Mouse (Mus musculus) midbrain, embryonic 15.5 days (tissue): ENCODE measurements at regions not wholly inside any gene's neighbourhood (a gene's known extent, or its start where the extent isn't known, plus 50 kb on each side); places are given as distances from the start of the nearest gene placed in this dataset.

Experiments
- ATAC-seq: fragments of 200-750 bp; cut with Nextera tagmentation; replicated peaks from 2 replicates; pipeline ENCODE4 v1.8.0; 2017; ENCODE audit warnings: moderate TSS enrichment
- H3K27ac ChIP-seq: fragments of 300-500 bp; sonication (generic); 2 replicates; pipeline ENCODE4 v1.5.1; 2015; ENCODE audit warnings: mild to moderate bottlenecking, inconsistent platforms
- H3K27me3 ChIP-seq: fragments of 300-500 bp; sonication (generic); replicated peaks from 2 replicates; pipeline ENCODE4 v1.6.1; 2015; ENCODE audit warnings: inconsistent platforms
- H3K36me3 ChIP-seq: fragments of 300-500 bp; sonication (generic); replicated peaks from 2 replicates; pipeline ENCODE4 v1.6.1; 2015; ENCODE audit warnings: inconsistent platforms
- H3K4me1 ChIP-seq: fragments of 300-500 bp; sonication (generic); 2 replicates; pipeline ENCODE4 v1.6.1; 2015; ENCODE audit warnings: inconsistent platforms
- H3K4me2 ChIP-seq: fragments of 300-500 bp; sonication (generic); 2 replicates; pipeline ENCODE4 v1.6.1; 2015; ENCODE audit warnings: inconsistent platforms, mild to moderate bottlenecking, moderate library complexity
- H3K4me3 ChIP-seq: fragments of 300-500 bp; sonication (generic); 2 replicates; pipeline ENCODE4 v1.5.1; 2015; ENCODE audit warnings: mild to moderate bottlenecking, inconsistent platforms
- H3K9ac ChIP-seq: fragments of 300-500 bp; sonication (generic); 2 replicates; pipeline ENCODE4 v1.6.1; 2015; ENCODE audit warnings: mild to moderate bottlenecking, inconsistent platforms
- H3K9me3 ChIP-seq: fragments of 300-500 bp; sonication (generic); 2 replicates; pipeline ENCODE4 v1.6.1; 2016; ENCODE audit warnings: inconsistent platforms
- WGBS: fragments of 180-500 bp; shearing (Covaris S2); methylation state at CpG from one replicate; pipeline ENCODE4 v1.1.7; 2015; ENCODE audit warnings: mixed read lengths; 5-methylcytosine and 5-hydroxymethylcytosine counted together

DNA sequence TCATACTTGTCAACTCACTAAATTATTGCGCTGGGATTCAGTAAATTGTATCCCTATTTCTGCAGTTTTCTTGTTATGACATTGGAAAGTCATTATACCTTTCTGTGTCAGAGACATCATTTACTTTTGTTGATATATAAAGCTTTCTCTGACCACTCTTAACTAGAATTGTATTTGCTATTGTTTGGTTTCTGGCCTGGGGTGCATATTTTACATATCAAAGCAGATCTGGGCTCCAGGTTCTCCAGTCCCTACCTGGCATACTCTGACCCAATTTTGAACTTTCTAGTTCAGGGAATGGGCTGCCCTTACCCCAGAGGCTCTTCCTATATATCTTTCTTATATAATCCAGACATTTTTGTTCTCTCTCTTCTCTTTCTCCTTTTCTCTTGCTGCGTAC is 195.8 kb upstream of the Tmeff2 start:
- Histone ChIP-seq H3K4me1 (no peaks in the 10 kb centered on the region), H3K4me2 (no peak overlapping the region), H3K36me3 (no peaks in the 10 kb centered on the region), H3K27me3 (no peaks in the 10 kb centered on the region), H3K9ac (no peak overlapping the region), H3K9me3 (no peaks in the 10 kb centered on the region), H3K27ac (no peak overlapping the region), H3K4me3 (no peak overlapping the region)
- ATAC-seq, result no peak
- 92% methylated on average over 2 of the region's 2 CpGs for WGBS

DNA sequence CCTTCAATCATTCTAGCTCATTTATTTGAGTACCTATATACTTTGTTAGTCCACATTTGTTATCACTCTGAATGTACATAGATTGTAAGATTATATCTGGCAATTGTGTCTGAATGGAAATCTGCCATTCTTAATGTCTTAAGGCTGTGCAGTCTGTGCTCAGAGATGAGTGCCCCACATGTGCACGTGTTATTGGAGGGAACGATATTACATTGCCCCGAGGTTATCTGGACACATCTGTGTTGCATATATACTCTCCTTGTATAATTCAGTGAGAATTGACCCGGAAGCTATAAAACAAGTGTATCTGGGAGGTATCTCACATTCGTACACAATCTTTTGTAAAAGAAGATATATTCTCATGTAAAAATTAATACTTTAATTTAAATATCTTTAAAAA is 155.4 kb upstream of the Tmeff2 start:
- H3K9ac ChIP-seq, result no peak overlapping the region
- H3K4me2 ChIP-seq, result no peak overlapping the region
- no peak overlapping the region for H3K4me3 ChIP-seq
- H3K9me3 ChIP-seq, result no peaks in the 10 kb centered on the region
- no peaks in the 10 kb centered on the region for H3K4me1 ChIP-seq
- H3K27me3 ChIP-seq, result no peaks in the 10 kb centered on the region
- no peak for ATAC-seq
- H3K27ac ChIP-seq, result no peak overlapping the region
- H3K36me3 ChIP-seq, result no peaks in the 10 kb centered on the region
- 75% methylated on average over 5 of the region's 5 CpGs for WGBS

DNA sequence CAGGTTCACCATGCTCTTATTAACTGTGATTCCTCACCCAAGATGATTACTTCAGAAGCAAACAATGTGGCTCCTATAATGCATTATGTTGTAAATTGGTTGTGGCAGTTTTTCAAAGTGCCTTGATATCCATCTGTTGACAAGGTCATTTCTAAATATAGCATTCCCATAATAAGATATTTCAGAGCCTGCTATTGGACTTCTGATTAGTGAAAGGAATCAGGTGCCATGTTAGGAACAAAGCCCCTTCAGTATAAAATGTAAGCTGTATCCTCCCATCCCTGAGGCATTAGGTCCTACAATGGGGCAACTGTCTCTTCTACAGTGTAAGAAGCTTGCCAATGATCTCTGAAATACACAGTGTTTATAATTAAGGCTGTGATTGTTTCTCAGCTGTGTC is 130.2 kb upstream of the Tmeff2 start:
- no peak overlapping the region for H3K4me3 ChIP-seq
- H3K4me1 ChIP-seq, result no peaks in the 10 kb centered on the region
- no peak for ATAC-seq
- H3K9me3 ChIP-seq, result no peaks in the 10 kb centered on the region
- no peak overlapping the region for H3K27ac ChIP-seq
- H3K4me2 ChIP-seq, result no peak overlapping the region
- H3K9ac ChIP-seq, result no peak overlapping the region
- H3K27me3 ChIP-seq, result no peaks in the 10 kb centered on the region
- no peaks in the 10 kb centered on the region for H3K36me3 ChIP-seq

DNA sequence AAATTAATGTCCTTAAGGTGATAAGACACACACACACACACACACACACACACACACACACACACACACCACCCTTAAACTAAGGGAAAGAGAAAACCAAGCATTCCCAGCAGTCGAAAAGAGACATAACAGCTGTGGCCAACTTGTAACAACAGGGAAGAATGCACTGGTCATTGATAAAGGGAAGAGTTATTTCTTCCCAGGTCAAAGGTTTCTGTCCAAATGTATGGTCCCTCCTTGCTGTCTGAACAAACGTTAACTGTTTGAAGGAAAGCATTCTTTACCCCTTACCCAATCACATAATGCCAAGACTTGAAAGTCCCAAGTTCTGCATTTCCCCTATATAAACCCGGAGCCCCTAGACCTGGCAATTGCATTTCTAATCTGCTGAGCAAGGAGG is 105.2 kb upstream of the Tmeff2 start:
- no peaks in the 10 kb centered on the region for H3K27me3 ChIP-seq
- no peaks in the 10 kb centered on the region for H3K9me3 ChIP-seq
- H3K4me3 ChIP-seq, result no peak overlapping the region
- no peak overlapping the region for H3K9ac ChIP-seq
- no peak overlapping the region for H3K4me2 ChIP-seq
- H3K27ac ChIP-seq, result no peak overlapping the region
- H3K36me3 ChIP-seq, result no peaks in the 10 kb centered on the region
- no peaks in the 10 kb centered on the region for H3K4me1 ChIP-seq
- no peak for ATAC-seq
- WGBS, result 73% methylated on average over 3 of the region's 3 CpGs

DNA sequence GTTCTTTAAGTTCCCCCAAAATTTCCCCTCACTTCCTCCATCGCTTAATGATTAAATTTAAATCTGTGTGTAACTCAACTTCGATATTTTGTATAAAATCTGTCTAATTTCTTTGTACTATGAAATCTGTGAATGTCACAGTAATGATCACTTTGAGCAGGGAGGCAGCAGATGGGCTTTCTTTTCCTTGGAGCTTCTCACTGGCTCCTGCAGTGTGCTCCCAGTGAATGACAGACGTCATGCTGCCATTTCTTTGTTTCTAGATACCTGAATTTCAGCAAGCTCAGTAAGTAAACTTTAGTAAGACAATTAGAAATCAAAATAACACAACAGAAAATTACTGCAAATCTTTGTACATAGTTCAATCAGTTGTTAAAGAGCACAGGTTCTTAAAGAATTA is 102.3 kb upstream of the Tmeff2 start:
- Histone ChIP-seq H3K4me3 (no peak overlapping the region), H3K4me2 (no peak overlapping the region), H3K27ac (no peak overlapping the region), H3K27me3 (no peaks in the 10 kb centered on the region), H3K9ac (no peak overlapping the region), H3K9me3 (no peaks in the 10 kb centered on the region), H3K4me1 (no peaks in the 10 kb centered on the region), H3K36me3 (no peaks in the 10 kb centered on the region)
- WGBS, result 45% methylated on average over 3 of the region's 3 CpGs
- no peak for ATAC-seq

DNA sequence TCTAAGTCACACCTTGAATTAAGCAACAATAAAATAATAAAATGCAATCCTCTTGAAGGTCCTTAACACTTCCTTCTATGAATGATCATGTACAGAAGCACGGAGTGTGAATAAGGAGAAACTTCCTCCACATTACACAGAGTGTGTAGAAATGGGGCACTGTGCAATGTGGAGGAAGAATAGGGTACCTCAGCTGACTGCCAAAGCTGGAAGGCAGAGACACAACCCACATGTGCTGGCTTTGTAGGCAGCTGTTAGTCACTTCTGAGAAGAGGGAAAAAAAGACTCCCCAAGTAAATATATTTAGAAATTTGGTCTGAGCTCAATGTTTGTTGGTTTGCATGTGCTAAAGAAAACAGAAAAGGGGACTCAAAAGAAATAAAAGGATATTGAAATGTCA is 94.1 kb upstream of the Tmeff2 start:
- Histone ChIP-seq H3K4me3 (no peak overlapping the region), H3K27ac (no peak overlapping the region), H3K4me1 (no peaks in the 10 kb centered on the region), H3K36me3 (no peaks in the 10 kb centered on the region), H3K27me3 (no peaks in the 10 kb centered on the region), H3K9ac (no peak overlapping the region), H3K4me2 (no peak overlapping the region), H3K9me3 (no peaks in the 10 kb centered on the region)
- no peak for ATAC-seq
- 87% methylated on average over 1 of the region's 1 CpGs for WGBS

DNA sequence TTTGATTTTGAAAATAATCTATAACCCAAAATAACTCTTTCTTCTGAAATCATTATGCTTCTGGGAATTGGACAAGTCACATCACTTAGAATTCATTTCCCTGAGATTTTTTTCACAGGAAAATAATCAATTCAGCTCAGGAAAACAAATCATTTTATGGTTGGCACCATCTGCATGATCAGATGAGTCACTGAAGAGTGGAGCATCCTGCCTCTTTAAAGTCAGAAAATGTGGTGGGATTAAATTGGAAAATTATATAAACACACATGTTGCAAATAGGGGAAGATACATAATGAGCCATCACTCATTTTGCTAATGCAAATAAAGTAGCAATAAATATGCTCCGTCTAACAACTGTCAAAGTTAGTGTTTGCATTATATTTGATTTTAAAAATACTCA is 93.6 kb upstream of the Tmeff2 start:
- ATAC-seq, result no peak
- H3K36me3 ChIP-seq, result no peaks in the 10 kb centered on the region

DNA sequence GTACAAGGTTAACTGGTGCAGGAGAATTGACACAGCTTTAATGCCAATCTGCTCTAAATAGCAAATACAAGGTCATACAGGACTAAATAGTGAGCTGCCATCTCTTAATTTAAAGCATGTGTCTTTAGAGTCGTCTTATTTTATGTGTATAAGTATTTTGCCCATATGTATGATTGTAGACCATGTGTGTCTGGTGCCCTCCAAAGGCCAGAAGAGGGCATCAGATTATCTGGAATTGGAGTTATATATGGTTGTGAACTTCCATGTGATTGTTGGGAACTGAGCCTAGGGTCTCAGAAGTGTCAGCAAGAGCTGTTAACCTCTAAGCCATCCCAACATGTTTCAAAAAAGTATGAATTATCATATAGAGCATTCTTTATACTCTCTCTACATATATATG is 68.8 kb upstream of the Tmeff2 start:
- Histone ChIP-seq H3K9me3 (no peaks in the 10 kb centered on the region), H3K9ac (no peak overlapping the region), H3K4me2 (no peak overlapping the region), H3K27ac (no peak overlapping the region), H3K4me1 (no peaks in the 10 kb centered on the region), H3K36me3 (no peaks in the 10 kb centered on the region), H3K4me3 (no peak overlapping the region), H3K27me3 (no peaks in the 10 kb centered on the region)
- ATAC-seq, result no peak
- 81% methylated on average over 1 of the region's 1 CpGs for WGBS

More for the DNA sequence above, 93.6 kb upstream of the Tmeff2 start:
- Histone ChIP-seq H3K27ac (no peak overlapping the region), H3K9me3 (no peaks in the 10 kb centered on the region), H3K9ac (no peak overlapping the region), H3K27me3 (no peaks in the 10 kb centered on the region), H3K4me3 (no peak overlapping the region), H3K4me1 (no peaks in the 10 kb centered on the region), H3K4me2 (no peak overlapping the region)
- WGBS, result 70% methylated on average over 1 of the region's 1 CpGs

DNA sequence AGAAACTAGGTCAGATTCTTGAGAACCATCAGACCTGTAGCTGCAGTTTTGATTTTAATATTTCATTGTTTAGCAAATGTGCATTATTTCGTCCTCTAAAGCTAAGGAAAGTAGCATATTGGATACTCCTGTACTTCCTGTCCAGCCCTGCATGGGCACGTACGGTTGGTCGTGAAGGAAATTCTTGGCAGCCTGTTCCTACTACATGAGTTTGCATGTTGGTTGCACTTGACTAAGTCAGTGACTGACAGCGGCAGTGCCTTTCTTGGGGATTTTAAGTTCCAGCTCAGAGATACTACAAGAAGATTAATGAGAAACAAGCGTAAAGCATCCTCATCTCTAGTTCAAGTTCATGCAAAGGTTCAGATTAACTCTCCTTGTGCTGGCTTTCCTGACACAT is 64.3 kb upstream of the Tmeff2 start:
- 88% methylated on average over 6 of the region's 6 CpGs for WGBS
- Histone ChIP-seq H3K4me1 (no peaks in the 10 kb centered on the region), H3K9me3 (no peaks in the 10 kb centered on the region), H3K27ac (no peak overlapping the region), H3K9ac (no peak overlapping the region), H3K4me2 (no peak overlapping the region), H3K4me3 (no peak overlapping the region), H3K27me3 (no peaks in the 10 kb centered on the region), H3K36me3 (no peaks in the 10 kb centered on the region)
- ATAC-seq, result no peak

DNA sequence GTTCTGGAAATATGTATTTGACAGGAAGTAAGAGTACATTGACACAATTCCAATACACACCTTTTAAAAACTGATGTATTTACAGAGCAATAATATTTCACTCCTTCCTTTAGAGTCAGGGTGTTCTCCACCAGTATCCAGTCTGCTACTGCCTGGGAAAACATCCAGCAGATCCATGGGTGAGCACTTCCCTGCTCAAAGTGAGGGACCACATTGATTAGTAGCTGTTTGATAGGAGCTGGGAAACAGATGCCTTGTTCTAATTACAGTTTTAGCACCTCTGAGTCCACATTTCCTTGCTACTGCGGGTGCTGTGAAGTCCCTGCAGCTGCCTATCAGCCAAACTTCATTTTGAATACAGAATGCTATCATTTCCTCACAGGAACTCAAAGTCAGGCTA is 53.3 kb upstream of the Tmeff2 start:
- Histone ChIP-seq H3K9me3 (no peaks in the 10 kb centered on the region), H3K27me3 (no peaks in the 10 kb centered on the region), H3K4me1 (no peaks in the 10 kb centered on the region), H3K9ac (no peak overlapping the region), H3K4me3 (no peak overlapping the region), H3K4me2 (no peak overlapping the region), H3K36me3 (no peaks in the 10 kb centered on the region), H3K27ac (no peak overlapping the region)
- WGBS, result 87% methylated on average over 1 of the region's 1 CpGs
- no peak for ATAC-seq
